Mouse (Mus musculus): ENCODE results near the gene Olfr1351. TPM values are rescaled to one million over a fixed set of nuclear protein-coding genes. Genes with fewer than 3 reads are reported as not detected.
"Not testable (repeated sequence)": the region's sequence is repeated elsewhere in the genome, so short reads cannot be mapped to it uniquely, and the experiment has no call there.

The Olfr1351 gene
- polyA plus RNA-seq (2012; rRNA removed), result not detected in 2 replicates

DNA sequence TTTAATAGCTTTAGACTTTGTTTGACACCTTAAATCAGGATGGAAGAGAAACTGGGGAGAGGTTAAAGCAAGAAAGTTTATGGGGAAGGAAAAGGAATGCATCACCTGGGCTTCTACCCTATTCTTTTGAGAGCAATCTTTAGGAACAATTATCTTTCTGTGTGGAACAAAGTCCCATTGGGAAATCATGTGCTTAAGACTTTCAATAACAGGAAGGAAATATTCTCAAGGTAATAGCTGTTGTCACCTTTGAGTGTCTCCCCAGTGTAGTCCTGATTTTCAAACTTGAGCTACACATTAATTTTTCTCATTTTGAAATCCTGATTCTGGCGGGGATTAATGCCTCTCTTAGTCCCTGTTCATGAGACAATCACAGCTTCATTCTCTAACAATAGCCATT lies at the start of gene Olfr1351:
Gene Olfr1351 (plus strand): TSS at position 301 of the 400 bp plus-strand sequence.
- H3K4me3 ChIP-seq (ENCODE audit: low read depth, low read length), result no peak within 1 kb of the TSS
- WGBS, result 65% methylated on average over 1 of the region's 1 CpGs
- no peak within 1 kb of the TSS for H3K27ac ChIP-seq (ENCODE audit: insufficient read depth, low read depth, low read length)
- H3K4me1 ChIP-seq (ENCODE audit: control insufficient read depth, insufficient read depth, insufficient read length, low read length), result no peaks in the 10 kb centered on the region
- H3K36me3 ChIP-seq (ENCODE audit: control insufficient read depth, insufficient read depth, low read length), result no peaks in the 10 kb centered on the region
- H3K27me3 ChIP-seq (ENCODE audit: control insufficient read depth, insufficient read depth, low read length), result no peaks in the 10 kb centered on the region
- TF ChIP-seq POLR2A (IDR thresholded peaks at IDR 0.05; ENCODE audit: low read depth, low read length) (no peak), CTCF (IDR thresholded peaks at IDR 0.05; ENCODE audit: extremely low read depth, insufficient read length, insufficient replicate concordance, low read depth, low read length) (no peak)

DNA sequence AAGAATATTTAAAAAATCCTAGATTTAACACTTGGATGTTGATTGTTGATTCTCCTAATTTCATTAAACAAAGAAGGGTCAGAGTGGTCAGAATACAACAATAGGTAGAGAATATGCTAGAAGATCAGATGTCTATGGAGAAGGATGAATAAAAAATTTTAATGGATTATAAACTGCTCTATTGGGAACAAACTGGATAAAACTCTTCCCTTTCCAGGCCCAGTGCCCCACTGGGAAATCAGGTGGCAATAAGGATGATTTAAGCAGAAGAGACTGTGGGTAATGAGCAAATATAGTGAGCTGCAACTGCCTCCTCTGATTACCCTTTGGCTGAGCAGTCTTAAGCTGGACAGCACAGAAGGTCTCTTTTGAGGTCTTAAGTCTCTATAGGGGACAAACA lies 49.3 kb upstream of the Olfr1351 start, which contains the start of gene Olfr1353:
Gene Olfr1353 (plus strand): TSS at position 301 of the 400 bp plus-strand sequence.
- H3K27ac ChIP-seq (ENCODE audit: insufficient read depth, low read depth, low read length); H3K4me1 ChIP-seq (ENCODE audit: control insufficient read depth, insufficient read depth, insufficient read length, low read length); H3K4me3 ChIP-seq (ENCODE audit: low read depth, low read length); H3K36me3 ChIP-seq (ENCODE audit: control insufficient read depth, insufficient read depth, low read length); H3K27me3 ChIP-seq (ENCODE audit: control insufficient read depth, insufficient read depth, low read length): not testable (repeated sequence)

DNA sequence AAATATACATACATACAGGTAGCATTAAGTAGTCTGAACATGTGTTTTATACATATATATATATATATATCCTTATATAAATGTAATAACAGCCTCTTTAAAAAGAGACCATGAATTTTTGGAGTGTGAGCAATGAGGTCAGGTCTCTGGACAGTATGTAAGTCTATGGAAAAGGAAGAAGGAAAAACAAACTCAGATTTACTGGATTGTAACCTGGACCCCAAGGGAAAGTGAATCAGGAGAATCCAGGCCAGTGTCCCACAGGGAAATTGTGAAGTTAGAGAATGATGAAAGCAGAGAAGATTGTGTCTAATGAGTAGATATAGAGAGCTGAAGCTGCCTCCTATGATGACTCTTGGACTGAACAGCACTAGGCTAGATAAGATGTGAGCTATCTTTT lies 31.5 kb upstream of the Olfr1351 start, which contains the start of gene Olfr1352:
Gene Olfr1352 (plus strand): TSS at position 301 of the 400 bp plus-strand sequence.
- H3K27ac ChIP-seq (ENCODE audit: insufficient read depth, low read depth, low read length), result no peak within 1 kb of the TSS
- no peak for TF ChIP-seq CTCF (IDR thresholded peaks at IDR 0.05; ENCODE audit: extremely low read depth, insufficient read length, insufficient replicate concordance, low read depth, low read length)
- no peak for TF ChIP-seq POLR2A (IDR thresholded peaks at IDR 0.05; ENCODE audit: low read depth, low read length)

DNA sequence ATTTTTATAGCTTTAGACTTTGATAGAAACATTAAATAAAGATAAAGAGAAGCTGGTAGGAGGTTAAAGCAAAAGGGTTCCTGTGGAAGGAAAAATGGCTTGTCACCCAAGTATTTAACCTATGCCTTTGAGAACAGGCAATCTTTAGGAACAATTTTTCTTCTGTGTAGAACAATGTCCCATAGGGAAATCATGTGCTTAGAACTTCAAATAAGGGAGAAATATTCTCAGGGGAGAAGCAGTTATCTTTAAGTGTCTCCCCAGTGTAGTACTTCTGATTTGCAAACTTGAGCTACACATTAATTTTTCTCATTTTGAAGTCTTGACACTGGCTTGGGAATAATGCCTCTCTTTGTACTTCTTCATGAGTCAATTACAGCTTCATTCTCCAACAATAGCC lies 16.2 kb downstream of the Olfr1351 start, which contains the start of gene Olfr57:
Gene Olfr57 (plus strand): TSS at position 301 of the 400 bp plus-strand sequence.
- TF ChIP-seq POLR2A (IDR thresholded peaks at IDR 0.05; ENCODE audit: low read depth, low read length), result no peak
- TF ChIP-seq CTCF (IDR thresholded peaks at IDR 0.05; ENCODE audit: extremely low read depth, insufficient read length, insufficient replicate concordance, low read depth, low read length), result no peak
- H3K4me1 ChIP-seq (ENCODE audit: control insufficient read depth, insufficient read depth, insufficient read length, low read length), result no peaks in the 10 kb centered on the region
- no peaks in the 10 kb centered on the region for H3K36me3 ChIP-seq (ENCODE audit: control insufficient read depth, insufficient read depth, low read length)

More for the DNA sequence above, 31.5 kb upstream of the Olfr1351 start, which contains the start of gene Olfr1352:
- Histone ChIP-seq H3K4me1 (ENCODE audit: control insufficient read depth, insufficient read depth, insufficient read length, low read length) (no peaks in the 10 kb centered on the region), H3K4me3 (ENCODE audit: low read depth, low read length) (no peak within 1 kb of the TSS), H3K36me3 (ENCODE audit: control insufficient read depth, insufficient read depth, low read length) (no peaks in the 10 kb centered on the region), H3K27me3 (ENCODE audit: control insufficient read depth, insufficient read depth, low read length) (no peaks in the 10 kb centered on the region)

DNA sequence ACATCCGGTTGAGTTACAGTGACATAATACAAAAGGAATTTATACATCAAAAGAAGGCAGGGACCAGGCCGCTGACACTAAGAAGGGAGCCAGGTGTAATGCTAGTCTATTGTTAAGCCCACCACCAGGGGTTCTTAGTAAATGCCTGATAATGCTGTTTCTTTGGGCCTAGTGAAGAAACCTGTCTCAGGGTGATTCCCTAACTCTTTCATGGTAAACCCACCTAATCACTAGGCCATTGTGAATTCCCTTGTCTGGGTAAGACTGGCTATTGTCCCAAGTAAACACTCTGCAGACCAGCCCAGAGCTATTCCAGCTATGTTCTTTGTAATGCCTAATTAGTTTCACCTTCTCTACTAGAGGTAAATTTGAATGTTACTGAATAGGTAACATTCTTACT lies 30.2 kb downstream of the Olfr1351 start:
- H3K27ac ChIP-seq (ENCODE audit: insufficient read depth, low read depth, low read length); H3K36me3 ChIP-seq (ENCODE audit: control insufficient read depth, insufficient read depth, low read length); H3K4me1 ChIP-seq (ENCODE audit: control insufficient read depth, insufficient read depth, insufficient read length, low read length); H3K4me3 ChIP-seq (ENCODE audit: low read depth, low read length); H3K27me3 ChIP-seq (ENCODE audit: control insufficient read depth, insufficient read depth, low read length): not testable (repeated sequence)
- 83% methylated on average over 2 of the region's 2 CpGs for WGBS

More for the DNA sequence above, 16.2 kb downstream of the Olfr1351 start, which contains the start of gene Olfr57:
- H3K4me3 ChIP-seq (ENCODE audit: low read depth, low read length), result no peak within 1 kb of the TSS
- no peaks in the 10 kb centered on the region for H3K27me3 ChIP-seq (ENCODE audit: control insufficient read depth, insufficient read depth, low read length)
- no peak within 1 kb of the TSS for H3K27ac ChIP-seq (ENCODE audit: insufficient read depth, low read depth, low read length)

DNA sequence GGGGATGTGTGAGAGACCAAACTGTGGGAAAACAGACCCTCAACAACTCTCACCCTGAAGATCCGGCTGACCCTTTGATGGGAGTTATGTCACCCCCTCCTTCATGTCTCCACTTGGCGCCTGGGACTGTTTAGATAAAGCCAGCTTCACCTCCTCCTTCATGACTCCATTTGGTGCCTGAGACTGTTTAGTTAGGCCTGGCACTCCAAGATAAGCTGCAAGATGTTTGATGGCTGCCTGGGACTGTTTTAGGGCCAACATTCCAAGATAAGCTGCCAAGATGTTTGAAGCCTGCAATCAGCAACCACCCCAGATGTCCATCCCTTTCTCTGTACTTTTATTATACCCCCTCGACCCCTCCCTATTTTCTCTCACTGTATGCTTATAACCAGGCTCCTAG lies 45.1 kb downstream of the Olfr1351 start:
- WGBS, result 56% methylated on average over 3 of the region's 3 CpGs
- H3K27me3 ChIP-seq (ENCODE audit: control insufficient read depth, insufficient read depth, low read length); H3K27ac ChIP-seq (ENCODE audit: insufficient read depth, low read depth, low read length); H3K36me3 ChIP-seq (ENCODE audit: control insufficient read depth, insufficient read depth, low read length); H3K4me3 ChIP-seq (ENCODE audit: low read depth, low read length); H3K4me1 ChIP-seq (ENCODE audit: control insufficient read depth, insufficient read depth, insufficient read length, low read length): not testable (repeated sequence)

Other genes with a start within 250 kb of the Olfr1351 start
- gene Slc1a6, start 232.0 kb upstream of the Olfr1351 start, polyA plus RNA-seq (2012; rRNA removed), result 0.09 TPM in 1 of 2 replicates, not detected in the other
- not detected in 2 replicates for gene Olfr1356, start 160.3 kb upstream of the Olfr1351 start, polyA plus RNA-seq (2012; rRNA removed)
- not detected in 2 replicates for gene Olfr1355, start 136.9 kb upstream of the Olfr1351 start, polyA plus RNA-seq (2012; rRNA removed)
- gene Olfr1354, start 99.3 kb upstream of the Olfr1351 start, polyA plus RNA-seq (2012; rRNA removed), result not detected in 2 replicates
- not detected in 2 replicates for gene Olfr8, start 61.8 kb upstream of the Olfr1351 start, polyA plus RNA-seq (2012; rRNA removed)
- not detected in 2 replicates for gene Olfr1353, start 49.2 kb upstream of the Olfr1351 start, polyA plus RNA-seq (2012; rRNA removed)
- not detected in 2 replicates for gene Olfr1352, start 31.4 kb upstream of the Olfr1351 start, polyA plus RNA-seq (2012; rRNA removed)
- gene Olfr57, start 16.3 kb downstream of the Olfr1351 start, polyA plus RNA-seq (2012; rRNA removed), result not detected in 2 replicates
- gene 2610008E11Rik, start 85.1 kb downstream of the Olfr1351 start, polyA plus RNA-seq (2012; rRNA removed), result 0.51 and 0.55 TPM in 2 replicates
- not detected in 2 replicates for gene Vmn2r80, start 136.3 kb downstream of the Olfr1351 start, polyA plus RNA-seq (2012; rRNA removed)
- gene Vmn2r81, start 235.2 kb downstream of the Olfr1351 start, polyA plus RNA-seq (2012; rRNA removed), result not detected in 2 replicates